Mouse (Mus musculus) c-Kit-positive CD71-negative TER-119-negative erythroid progenitor cells, embryonic 14.5 days (primary cell): ENCODE results near the gene Arpc2.

Source experiments
- DNase-seq: peaks from one replicate; pipeline ENCODE4 v3.0.0-alpha.2; 2013; ENCODE audit warnings: low read depth

The Arpc2 gene

DNA sequence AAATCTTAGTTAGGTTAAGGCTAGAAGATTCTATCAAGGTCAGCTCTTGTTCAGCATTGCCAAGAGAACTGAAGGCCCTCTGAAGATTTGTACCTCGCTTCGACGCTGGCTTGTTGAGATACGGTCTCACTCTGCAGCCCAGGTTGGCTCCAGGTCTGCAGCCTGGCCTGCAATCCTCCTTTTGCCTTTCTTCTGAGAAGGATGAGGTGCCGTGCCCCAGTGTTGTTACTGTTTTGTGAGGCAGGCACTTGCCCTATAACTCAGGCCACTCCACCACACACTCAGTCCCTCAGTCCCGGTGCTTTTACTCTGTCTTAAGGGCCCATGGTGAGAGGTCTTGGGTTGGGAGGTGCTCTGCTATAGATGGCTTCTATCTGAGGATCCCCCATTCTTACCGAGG is 66.3 kb downstream of the Arpc2 start:
- DNase-seq: no peak

- DNase-seq: no peak
These were observed 67.0 kb downstream of the Arpc2 start for GRCm38 (mm10) chr1:74302835-74303234.

GRCm38 (mm10) chr1:74303509-74304338 is 67.8 kb downstream of the Arpc2 start:
- DNase-seq: no peak

DNA sequence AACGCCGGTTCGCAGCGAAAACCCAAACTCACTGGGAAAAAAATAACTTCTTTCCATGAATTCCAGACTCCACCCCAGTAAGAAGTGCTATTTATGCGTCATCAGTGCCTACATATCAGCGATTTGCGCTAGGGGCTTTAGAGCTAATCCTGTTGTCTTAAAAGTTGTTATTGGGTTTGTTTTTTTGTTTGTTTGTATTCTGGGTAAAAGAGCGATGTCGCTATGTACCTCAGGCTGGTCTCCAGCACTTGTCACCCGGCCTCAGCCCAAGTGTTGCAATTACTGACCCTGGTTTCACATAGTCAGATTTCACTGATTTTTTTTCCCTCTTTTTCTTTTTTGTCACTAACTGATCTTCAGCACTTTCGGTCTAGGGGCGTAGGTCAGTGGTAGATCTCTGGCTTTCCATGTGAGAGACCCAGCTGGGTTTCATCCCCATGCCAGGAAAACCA is 68.5 kb downstream of the Arpc2 start:
- DNase-seq: no peak

DNA sequence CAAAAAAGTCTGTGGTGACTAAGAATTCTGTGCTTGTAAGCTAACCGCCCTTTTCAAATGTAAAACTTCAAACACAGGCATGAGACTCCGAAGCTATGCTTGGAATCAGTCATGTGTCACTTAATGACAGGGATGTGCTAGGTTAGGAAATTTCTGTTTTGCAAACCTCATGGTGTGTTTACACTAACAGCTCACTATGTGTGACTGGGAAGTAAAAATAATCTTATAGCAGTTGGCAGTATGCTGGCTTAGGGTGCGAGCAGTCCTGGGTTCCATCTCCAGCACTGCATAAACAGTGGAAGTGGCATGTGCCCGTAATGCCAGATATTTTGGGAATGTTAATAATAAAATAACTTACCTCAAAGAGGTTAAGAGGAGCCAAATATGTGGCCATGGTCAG is 69.1 kb downstream of the Arpc2 start:
- no peak for DNase-seq

GRCm38 (mm10) chr1:74305522-74305921 is 69.6 kb downstream of the Arpc2 start, which contains the start of gene Tmbim1:
TSS of gene Tmbim1 (minus strand) at chr1:74305622.
- DNase-seq: no peak

DNA sequence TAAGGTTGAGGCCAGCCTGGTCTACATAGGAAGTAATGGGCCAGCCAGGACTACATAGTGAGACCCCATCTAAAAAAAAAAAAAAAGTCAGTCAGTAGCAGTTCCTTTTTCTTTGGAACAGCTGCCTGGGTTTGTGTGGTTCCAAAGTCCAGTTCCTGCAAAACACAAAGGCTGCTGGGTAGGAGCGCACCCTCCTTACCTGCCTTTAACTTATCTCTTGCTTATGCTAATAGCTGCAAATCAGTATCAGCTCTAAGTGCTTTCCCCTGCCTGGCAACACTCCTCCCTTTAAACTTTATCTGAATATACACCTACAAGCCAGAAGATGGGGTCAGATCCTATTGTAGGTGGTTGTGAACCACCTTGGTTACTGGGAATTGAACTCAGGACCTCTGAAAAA is 71.3 kb downstream of the Arpc2 start:
- no peak for DNase-seq

- no peak for DNase-seq
These were observed 72.4 kb downstream of the Arpc2 start for GRCm38 (mm10) chr1:74308001-74308964.

- DNase-seq: no peak
These were observed 73.9 kb downstream of the Arpc2 start for GRCm38 (mm10) chr1:74309767-74310166.

DNA sequence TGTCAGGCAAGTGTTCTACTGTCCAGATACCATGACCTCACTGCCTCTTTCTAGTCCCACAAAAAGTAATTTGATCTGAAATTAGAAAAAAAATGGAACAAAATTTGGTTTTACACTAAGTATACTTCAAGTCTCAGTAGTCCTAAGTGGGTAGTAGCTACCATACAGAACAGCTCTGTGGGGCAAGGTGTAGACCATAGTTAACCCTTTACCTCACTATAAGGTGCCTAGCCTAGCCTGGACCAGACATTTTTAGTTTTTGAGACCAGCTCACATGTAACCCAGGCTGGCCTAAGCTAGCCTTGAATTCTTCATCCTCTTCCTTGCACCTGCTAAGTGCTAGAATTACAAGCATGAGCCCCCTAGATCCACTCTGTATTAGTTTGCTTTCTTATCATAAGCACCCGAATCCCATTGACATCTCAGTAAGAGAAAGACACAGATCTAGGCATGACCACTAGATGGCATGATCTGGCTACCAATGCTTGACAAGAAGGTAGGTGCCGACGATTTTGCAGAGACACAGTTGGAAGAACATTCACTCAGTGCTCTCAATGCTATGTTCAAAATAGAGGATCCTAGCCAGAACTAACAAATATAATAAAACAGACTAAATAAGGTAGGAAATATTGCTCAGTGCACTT is 77.3 kb downstream of the Arpc2 start:
- DNase-seq: peak; percentile 72

- DNase-seq: no peak
These were observed 78.9 kb downstream of the Arpc2 start for GRCm38 (mm10) chr1:74314796-74315195.

DNA sequence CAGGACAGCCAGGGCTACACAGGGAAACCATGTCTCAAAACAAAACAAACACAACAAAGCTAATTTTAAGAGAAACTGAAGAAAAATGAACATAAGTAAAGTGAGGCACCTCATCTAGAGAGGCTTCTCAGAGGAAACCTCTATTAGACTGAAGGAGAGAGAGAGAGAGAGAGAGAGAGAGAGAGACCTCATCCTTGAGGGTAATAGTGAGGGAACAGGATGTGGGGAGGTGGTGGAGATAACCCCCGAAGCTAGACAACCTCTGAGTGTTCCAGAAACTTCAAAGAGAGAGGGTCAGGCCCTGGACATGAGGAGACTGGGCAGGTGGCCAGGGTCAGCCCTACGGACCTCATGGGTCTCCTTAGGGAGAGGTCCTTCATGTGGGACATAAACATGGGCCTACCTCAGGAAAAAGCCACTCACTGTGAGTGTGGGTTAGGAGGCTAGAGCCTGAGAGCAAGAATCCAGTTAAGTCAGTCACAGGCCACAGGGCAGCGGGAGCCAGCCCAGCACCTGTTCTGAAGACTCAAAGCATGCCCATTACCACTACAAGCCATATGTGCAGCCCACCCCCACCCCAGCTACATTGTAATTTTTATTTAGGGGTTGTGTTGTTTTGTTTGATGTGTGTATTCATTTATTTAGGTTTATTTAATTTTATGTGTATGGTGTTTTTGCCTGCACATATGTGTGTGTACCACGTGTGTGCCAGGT is 80.4 kb downstream of the Arpc2 start:
- no peak for DNase-seq
